ENCODE assay signal across 8 mouse cellular contexts in genomic region chr17:46520385-46520979, GRCm38 (mm10). TPM values are rescaled to one million over a fixed set of nuclear protein-coding genes. Genes with fewer than 3 reads are reported as not detected.
DNase-seq lines count a peak whose midpoint lies in the region; ATAC-seq and TF ChIP-seq lines count a peak whose summit lies in the region.

No protein-coding gene starts in this region.

- no peak overlapping the region for H3K27ac ChIP-seq in midbrain, embryonic 11.5 days (ENCODE audit: low read depth, low read length)
- H3K27ac ChIP-seq in midbrain, embryonic 16.5 days (ENCODE audit: low read length) = no peak overlapping the region
- no peak overlapping the region for H3K27ac ChIP-seq in limb, embryonic 14.5 days (replicated peaks; ENCODE audit: low read depth, low read length)
- no peak overlapping the region for H3K27ac ChIP-seq in stomach, embryonic 15.5 days
- no peak overlapping the region for H3K27ac ChIP-seq in layer of hippocampus, adult 2 months

- H3K36me3 ChIP-seq in midbrain, embryonic 11.5 days (ENCODE audit: control insufficient read depth, insufficient read depth, low read length) = no peaks in the 10 kb centered on the region
- peaks cover 21% of the 10 kb centered on the region for H3K36me3 ChIP-seq in midbrain, embryonic 16.5 days (ENCODE audit: control insufficient read depth, insufficient read depth, low read length)
- H3K36me3 ChIP-seq in limb, embryonic 14.5 days (ENCODE audit: control insufficient read depth, insufficient read depth, low read length) = peaks cover 13% of the 10 kb centered on the region
- H3K36me3 ChIP-seq in stomach, embryonic 15.5 days = no peaks in the 10 kb centered on the region

- H3K4me3 ChIP-seq in midbrain, embryonic 11.5 days (ENCODE audit: low read depth, low read length) = no peak overlapping the region
- no peak overlapping the region for H3K4me3 ChIP-seq in midbrain, embryonic 16.5 days (ENCODE audit: low read depth, low read length)
- peak overlapping the region; percentile 2; the same call in 1 of the 2 replicates for H3K4me3 ChIP-seq in limb, embryonic 14.5 days (replicated peaks; ENCODE audit: low read length)
- peak overlapping the region; percentile 16 for H3K4me3 ChIP-seq in stomach, embryonic 15.5 days (replicated peaks)
- no peak overlapping the region for H3K4me3 ChIP-seq in layer of hippocampus, adult 2 months

- peaks cover 3% of the 10 kb centered on the region; the same call in 1 of the 2 replicates for H3K27me3 ChIP-seq in midbrain, embryonic 11.5 days (ENCODE audit: control insufficient read depth, insufficient read depth, low read length)
- H3K27me3 ChIP-seq in midbrain, embryonic 16.5 days (ENCODE audit: control insufficient read depth, insufficient read depth, low read depth, low read length) = 0 out of 2 replicates have a peak, but pooled peaks cover 4% of the 10 kb centered on the region
- H3K27me3 ChIP-seq in limb, embryonic 14.5 days (ENCODE audit: control insufficient read depth, insufficient read depth, low read length) = 0 out of 2 replicates have a peak, but pooled peaks cover 8% of the 10 kb centered on the region
- H3K27me3 ChIP-seq in stomach, embryonic 15.5 days (replicated peaks) = no peaks in the 10 kb centered on the region; the same call in 1 of the 2 replicates

- no peaks in the 10 kb centered on the region for H3K9me3 ChIP-seq in midbrain, embryonic 11.5 days (ENCODE audit: control insufficient read depth, low read length)
- H3K9me3 ChIP-seq in midbrain, embryonic 16.5 days (replicated peaks; ENCODE audit: control insufficient read depth, low read length, poor library complexity, severe bottlenecking) = no peaks in the 10 kb centered on the region
- no peaks in the 10 kb centered on the region for H3K9me3 ChIP-seq in limb, embryonic 14.5 days (ENCODE audit: control insufficient read depth, low read length)
- no peaks in the 10 kb centered on the region for H3K9me3 ChIP-seq in stomach, embryonic 15.5 days

- 45% methylated on average over 25 of the region's 25 CpGs for WGBS in midbrain, embryonic 11.5 days
- 45% methylated on average over 25 of the region's 25 CpGs for WGBS in midbrain, embryonic 16.5 days
- WGBS in limb, embryonic 14.5 days = 41% methylated on average over 25 of the region's 25 CpGs
- WGBS in stomach, embryonic 15.5 days = 30% methylated on average over 25 of the region's 25 CpGs

- TF ChIP-seq CTCF in layer of hippocampus, adult 2 months (conservative IDR thresholded peaks at IDR 0.05) = no peak

- peak overlapping the region; percentile 27; the same call in 1 of the 2 replicates for H3K9ac ChIP-seq in midbrain, embryonic 11.5 days (ENCODE audit: low read length)
- no peak overlapping the region for H3K9ac ChIP-seq in midbrain, embryonic 16.5 days (ENCODE audit: low read depth, low read length)
- H3K9ac ChIP-seq in limb, embryonic 14.5 days (ENCODE audit: low read depth, low read length, severe bottlenecking) = peak overlapping the region; percentile 31; the same call in 1 of the 2 replicates
- H3K9ac ChIP-seq in stomach, embryonic 15.5 days = no peak overlapping the region

- no peak for TF ChIP-seq POLR2A in limb, embryonic 14.5 days (IDR thresholded peaks at IDR 0.05; ENCODE audit: borderline replicate concordance, extremely low read depth, insufficient read depth, insufficient read length)

- no peak for ATAC-seq in midbrain, embryonic 11.5 days (ENCODE audit: low FRiP score)
- ATAC-seq in midbrain, embryonic 16.5 days = no peak
- peak; percentile 64 for ATAC-seq in granulocyte monocyte progenitor cell, adult 5-6 weeks (replicated peaks; ENCODE audit: poor library complexity, severe bottlenecking)
- peak; percentile 39; the same call in 1 of the 2 replicates for ATAC-seq in limb, embryonic 14.5 days (ENCODE audit: low FRiP score, low read depth)
- ATAC-seq in stomach, embryonic 15.5 days (ENCODE audit: insufficient read depth, low FRiP score, low read depth) = peak; percentile 38; the same call in 1 of the 2 replicates

- 0 out of 2 replicates have a peak, but pooled peaks cover 4% of the 10 kb centered on the region for H3K4me1 ChIP-seq in midbrain, embryonic 11.5 days (ENCODE audit: control insufficient read depth, insufficient read depth, low read length)
- H3K4me1 ChIP-seq in midbrain, embryonic 16.5 days (ENCODE audit: control insufficient read depth, insufficient read depth, low read length) = no peaks in the 10 kb centered on the region
- no peaks in the 10 kb centered on the region for H3K4me1 ChIP-seq in limb, embryonic 14.5 days (ENCODE audit: control insufficient read depth, insufficient read depth, low read length)
- 0 out of 2 replicates have a peak, but pooled peaks cover 7% of the 10 kb centered on the region for H3K4me1 ChIP-seq in stomach, embryonic 15.5 days

- DNase-seq in midbrain, embryonic 11.5 days (ENCODE audit: low spot score, missing footprints) = no peak
- no peak for DNase-seq in limb, embryonic 14.5 days (ENCODE audit: low spot score)
- DNase-seq in layer of hippocampus, adult 2 months (ENCODE audit: low spot score in 2 of 2) = no peak
- DNase-seq in kidney, adult 11 months = no peak
- no peak for DNase-seq in right cerebral cortex, postnatal 10 days (ENCODE audit: low spot score in 2 of 2)

- peak overlapping the region; percentile 11; the same call in 1 of the 2 replicates for H3K4me2 ChIP-seq in midbrain, embryonic 11.5 days
- no peak overlapping the region for H3K4me2 ChIP-seq in midbrain, embryonic 16.5 days (ENCODE audit: low read length)
- peak overlapping the region; percentile 37 for H3K4me2 ChIP-seq in limb, embryonic 14.5 days (replicated peaks; ENCODE audit: low read depth, low read length, severe bottlenecking)
- peak overlapping the region; percentile 42 for H3K4me2 ChIP-seq in stomach, embryonic 15.5 days

RNA-seq across cellular contexts. Expression of gene Dnph1, which starts 24.0 kb away (rescaled TPM):
- 71.7 and 77.2 TPM in 2 replicates for polyA plus RNA-seq in midbrain, embryonic 11.5 days (2014; fragmentation: Nextera tagmentation; extraction: Ambion mirVana)
- polyA plus RNA-seq in midbrain, embryonic 16.5 days (2015; fragmentation: Nextera tagmentation; extraction: Ambion mirVana) = 11.1 and 11.5 TPM in 2 replicates
- 33.1 and 50.1 TPM in 2 replicates for total RNA-seq in granulocyte monocyte progenitor cell, adult 5-6 weeks (2014; fragmentation: Nextera tagmentation)
- total RNA-seq in granulocyte monocyte progenitor cell, adult 5-6 weeks (2017) = 18.8 and 25.8 TPM in 2 replicates
- polyA plus RNA-seq in limb, embryonic 14.5 days (2012; rRNA removed) = 23.8 and 30.0 TPM in 2 replicates
- 34.5 and 37.6 TPM in 2 replicates for polyA plus RNA-seq in limb, embryonic 14.5 days (2014; fragmentation: Nextera tagmentation; extraction: Ambion mirVana)
- polyA plus RNA-seq in stomach, embryonic 15.5 days (2015; fragmentation: Nextera tagmentation; extraction: Ambion mirVana) = 47.7 and 49.7 TPM in 2 replicates
- 1 to 10 TPM; 4.8 to 6.2 TPM for total RNA-seq in layer of hippocampus, adult 2 months (2021)

RNA-seq across cellular contexts. Expression of gene Cul9, which starts 25.7 kb away (rescaled TPM):
- polyA plus RNA-seq in midbrain, embryonic 11.5 days (2014; fragmentation: Nextera tagmentation; extraction: Ambion mirVana) = 2.6 and 4.1 TPM in 2 replicates
- polyA plus RNA-seq in midbrain, embryonic 16.5 days (2015; fragmentation: Nextera tagmentation; extraction: Ambion mirVana) = 26.8 and 28.0 TPM in 2 replicates
- 14.2 and 34.8 TPM in 2 replicates for total RNA-seq in granulocyte monocyte progenitor cell, adult 5-6 weeks (2014; fragmentation: Nextera tagmentation)
- 7.5 and 8.9 TPM in 2 replicates for total RNA-seq in granulocyte monocyte progenitor cell, adult 5-6 weeks (2017)
- polyA plus RNA-seq in limb, embryonic 14.5 days (2012; rRNA removed) = 21.1 and 25.3 TPM in 2 replicates
- 6.9 and 8.2 TPM in 2 replicates for polyA plus RNA-seq in limb, embryonic 14.5 days (2014; fragmentation: Nextera tagmentation; extraction: Ambion mirVana)
- 3.2 and 4.6 TPM in 2 replicates for polyA plus RNA-seq in stomach, embryonic 15.5 days (2015; fragmentation: Nextera tagmentation; extraction: Ambion mirVana)
- total RNA-seq in layer of hippocampus, adult 2 months (2021) = 10 to 100 TPM; 66.1 to 68.4 TPM

RNA-seq across cellular contexts. Expression of gene Ttbk1, which starts 33.0 kb away (rescaled TPM):
- polyA plus RNA-seq in midbrain, embryonic 11.5 days (2014; fragmentation: Nextera tagmentation; extraction: Ambion mirVana) = 2.1 and 2.6 TPM in 2 replicates
- 4.7 and 5.5 TPM in 2 replicates for polyA plus RNA-seq in midbrain, embryonic 16.5 days (2015; fragmentation: Nextera tagmentation; extraction: Ambion mirVana)
- total RNA-seq in granulocyte monocyte progenitor cell, adult 5-6 weeks (2014; fragmentation: Nextera tagmentation) = 0.09 TPM in 1 of 2 replicates, not detected in the other
- not detected in 2 replicates for total RNA-seq in granulocyte monocyte progenitor cell, adult 5-6 weeks (2017)
- polyA plus RNA-seq in limb, embryonic 14.5 days (2012; rRNA removed) = 0.31 and 0.49 TPM in 2 replicates
- polyA plus RNA-seq in limb, embryonic 14.5 days (2014; fragmentation: Nextera tagmentation; extraction: Ambion mirVana) = 0.06 and 0.12 TPM in 2 replicates
- polyA plus RNA-seq in stomach, embryonic 15.5 days (2015; fragmentation: Nextera tagmentation; extraction: Ambion mirVana) = 0.27 and 0.31 TPM in 2 replicates
- total RNA-seq in layer of hippocampus, adult 2 months (2021) = 100 to 1,000 TPM; 119 to 122 TPM

RNA-seq across cellular contexts. Expression of gene Srf, which starts 35.5 kb away (rescaled TPM):
- 3.6 and 6.0 TPM in 2 replicates for polyA plus RNA-seq in midbrain, embryonic 11.5 days (2014; fragmentation: Nextera tagmentation; extraction: Ambion mirVana)
- polyA plus RNA-seq in midbrain, embryonic 16.5 days (2015; fragmentation: Nextera tagmentation; extraction: Ambion mirVana) = 3.0 and 3.2 TPM in 2 replicates
- 27.4 and 42.7 TPM in 2 replicates for total RNA-seq in granulocyte monocyte progenitor cell, adult 5-6 weeks (2014; fragmentation: Nextera tagmentation)
- total RNA-seq in granulocyte monocyte progenitor cell, adult 5-6 weeks (2017) = 29.6 and 47.7 TPM in 2 replicates
- polyA plus RNA-seq in limb, embryonic 14.5 days (2012; rRNA removed) = 87.2 and 129 TPM in 2 replicates
- 9.6 and 10.2 TPM in 2 replicates for polyA plus RNA-seq in limb, embryonic 14.5 days (2014; fragmentation: Nextera tagmentation; extraction: Ambion mirVana)
- 8.7 and 9.4 TPM in 2 replicates for polyA plus RNA-seq in stomach, embryonic 15.5 days (2015; fragmentation: Nextera tagmentation; extraction: Ambion mirVana)
- total RNA-seq in layer of hippocampus, adult 2 months (2021) = 10 to 100 TPM; 75.7 to 90.9 TPM

Comparison
In these comparisons a context has a peak if more than half of its experiments do, and no peak if none do; other contexts are left out.
1. H3K9ac ChIP-seq: peak in midbrain, embryonic 11.5 days (single experiment) and limb, embryonic 14.5 days (single experiment); none in midbrain, embryonic 16.5 days (single experiment) and stomach, embryonic 15.5 days (single experiment).
2. ATAC-seq: peak in granulocyte monocyte progenitor cell, adult 5-6 weeks (single experiment), limb, embryonic 14.5 days (single experiment) and stomach, embryonic 15.5 days (single experiment); none in midbrain, embryonic 11.5 days (single experiment) and midbrain, embryonic 16.5 days (single experiment).
3. H3K4me3 ChIP-seq: peak in limb, embryonic 14.5 days (single experiment) and stomach, embryonic 15.5 days (single experiment); none in midbrain, embryonic 11.5 days (single experiment), midbrain, embryonic 16.5 days (single experiment) and layer of hippocampus, adult 2 months (single experiment).